Mouse (Mus musculus) mesoderm, embryonic 11.5 days (tissue): ENCODE measurements around the gene Gprc5d.
A peak's percentile ranks its signal among the peaks of the same experiment; 100 is the strongest.

Source experiments
- DNase-seq: peaks from one replicate; pipeline ENCODE4 v3.0.0-alpha.2; 2012; ENCODE audit warnings: low read depth, low spot score

Gene Gprc5d

DNA sequence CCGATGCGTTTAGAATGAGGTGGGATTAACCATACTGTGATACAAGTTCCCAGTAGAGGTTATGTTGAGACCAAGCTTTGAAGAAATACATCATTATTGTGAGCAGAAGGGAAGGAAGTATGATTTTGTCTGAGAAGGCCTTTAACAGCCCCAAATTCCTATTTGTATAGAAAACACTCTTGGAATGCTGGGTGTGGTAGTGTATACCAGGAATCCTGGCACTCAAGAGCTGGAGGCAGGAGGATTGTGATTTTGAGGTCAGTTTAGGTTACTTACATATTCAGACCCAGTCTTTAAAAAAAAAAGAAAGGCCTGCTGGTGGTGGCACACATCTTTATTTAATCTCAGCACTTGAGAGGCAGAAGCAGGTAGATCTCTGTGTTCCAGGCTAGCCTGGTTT, 47.7 kb downstream of the Gprc5d start:
- no peak for DNase-seq

DNA sequence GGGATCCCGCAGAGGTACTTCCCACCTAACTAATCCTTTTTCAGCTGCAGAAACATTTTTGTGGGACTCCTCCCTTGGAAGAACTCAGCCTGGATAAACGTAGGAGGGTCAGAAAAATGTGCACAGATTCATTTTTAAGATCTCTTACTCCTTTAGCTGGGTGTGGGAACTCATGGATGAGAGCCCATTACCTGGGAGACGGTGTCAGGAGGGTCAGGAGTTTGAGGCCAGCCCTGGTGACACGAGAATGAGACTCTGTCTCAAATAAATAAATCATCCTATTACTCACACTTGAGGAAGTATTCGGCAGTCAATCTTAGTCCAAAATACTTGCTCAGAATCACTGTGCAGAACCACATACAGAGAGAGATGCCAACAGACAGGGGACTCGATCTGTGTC, 48.2 kb downstream of the Gprc5d start:
- DNase-seq, result no peak

DNA sequence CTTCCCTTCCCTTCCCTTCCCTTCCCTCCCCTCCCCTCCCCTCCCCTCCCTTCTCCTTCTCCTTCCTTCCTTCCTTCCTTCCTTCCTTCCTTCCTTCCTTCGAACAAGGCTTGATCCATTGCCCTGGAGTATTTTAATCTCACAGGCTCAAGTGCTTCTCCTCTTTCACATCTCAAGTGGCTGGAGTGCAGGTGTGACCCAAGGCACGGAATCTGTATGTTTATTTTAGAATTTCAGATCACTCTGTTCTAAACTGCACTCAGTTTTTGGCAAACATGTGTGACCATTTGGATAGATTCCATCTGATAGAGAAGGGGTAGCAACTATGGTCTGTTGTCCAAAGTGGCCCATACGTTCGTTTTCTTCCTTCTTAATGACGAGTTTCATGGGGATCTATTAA, 49.9 kb downstream of the Gprc5d start:
- DNase-seq, result no peak

DNA sequence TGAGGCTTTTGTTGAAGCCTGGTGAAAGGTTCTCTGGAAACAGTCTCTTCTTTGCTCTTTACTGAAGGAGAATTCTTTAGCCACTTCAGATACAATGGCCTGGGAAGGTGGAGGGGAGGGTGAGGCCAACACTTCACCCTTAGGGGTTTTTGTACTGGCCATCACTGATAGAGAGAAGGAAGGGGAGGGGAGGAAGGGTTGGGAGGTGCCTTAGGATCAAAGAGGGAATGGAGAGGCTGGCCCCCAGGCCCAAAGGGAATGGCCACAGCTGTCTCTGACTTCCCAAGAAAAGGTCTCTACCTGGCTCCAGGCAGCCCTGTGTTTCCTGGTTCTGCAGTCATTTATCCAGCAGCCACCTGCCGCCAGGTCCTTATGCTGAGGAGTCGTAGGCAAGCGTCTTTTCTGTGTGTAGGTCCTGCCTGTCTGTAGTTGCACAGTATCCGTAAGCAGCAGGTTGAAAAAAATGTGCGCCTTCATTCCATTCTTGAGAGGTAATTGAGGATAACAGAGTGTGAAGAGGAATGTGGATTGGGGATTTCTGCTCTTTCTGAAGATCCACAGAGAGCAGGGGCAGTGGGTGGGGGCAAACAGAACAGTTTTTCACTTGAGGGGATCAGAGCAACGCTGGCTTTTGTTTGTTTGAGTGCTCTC, 51.2 kb downstream of the Gprc5d start:
- no peak for DNase-seq

DNA sequence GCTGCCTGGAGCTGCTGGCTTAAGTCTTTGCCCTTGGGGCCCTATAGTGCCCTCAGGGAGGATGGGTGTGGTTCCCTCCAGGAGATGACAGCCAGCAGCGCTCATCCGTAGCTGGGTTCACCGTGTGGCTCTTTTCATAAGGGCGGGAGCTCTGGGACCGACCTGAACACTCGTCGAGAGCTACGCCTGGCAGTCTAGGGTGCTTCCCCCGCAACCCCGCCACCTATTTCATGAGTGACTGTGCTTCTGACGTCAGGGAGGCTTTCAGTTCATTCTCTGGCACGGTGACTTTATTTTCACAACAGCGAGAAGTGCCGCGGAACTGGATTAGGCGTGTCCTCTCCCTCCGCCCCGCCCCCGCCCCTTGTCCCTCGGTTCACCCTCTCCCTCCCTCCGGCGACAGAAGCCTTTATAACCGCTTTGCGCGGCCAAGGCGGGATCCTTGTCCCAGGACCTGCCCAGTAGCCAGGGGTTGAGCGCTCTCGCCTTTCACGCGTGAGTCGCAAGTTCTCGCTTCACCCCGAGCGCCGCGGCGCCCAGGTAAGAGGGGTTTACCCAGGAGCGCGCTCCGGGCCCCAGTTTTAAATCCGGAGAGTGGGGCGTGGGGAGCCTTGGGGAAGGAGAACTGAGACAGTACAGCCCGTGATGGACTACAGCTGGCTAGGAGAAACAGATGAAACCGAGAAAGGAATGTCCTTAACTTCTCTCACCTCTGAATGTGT, 52.7 kb downstream of the Gprc5d start, which contains the start of gene Gprc5a:
Gene Gprc5a (plus strand): TSS at position 416 of the 722 bp plus-strand sequence.
- DNase-seq, result peak; percentile 67

DNA sequence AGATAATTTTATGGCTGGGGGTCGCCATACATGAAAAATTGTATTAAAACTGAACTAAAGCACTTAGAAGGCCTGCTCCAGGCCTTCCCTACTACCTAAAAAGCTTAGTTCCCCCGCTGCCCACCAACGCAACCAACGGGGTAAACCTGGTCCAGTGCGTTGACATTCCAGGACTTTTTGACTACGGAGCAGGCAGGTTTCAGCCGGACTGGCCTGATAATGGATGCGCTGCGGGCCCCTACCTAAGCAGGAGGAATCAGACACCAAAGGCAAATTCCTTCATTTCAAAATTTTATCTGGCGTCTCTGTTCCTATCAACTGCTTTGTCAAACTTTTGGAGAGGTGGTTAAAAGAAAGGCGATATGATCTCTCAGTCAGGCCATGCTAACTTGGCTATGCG, 53.5 kb downstream of the Gprc5d start:
- no peak for DNase-seq

DNA sequence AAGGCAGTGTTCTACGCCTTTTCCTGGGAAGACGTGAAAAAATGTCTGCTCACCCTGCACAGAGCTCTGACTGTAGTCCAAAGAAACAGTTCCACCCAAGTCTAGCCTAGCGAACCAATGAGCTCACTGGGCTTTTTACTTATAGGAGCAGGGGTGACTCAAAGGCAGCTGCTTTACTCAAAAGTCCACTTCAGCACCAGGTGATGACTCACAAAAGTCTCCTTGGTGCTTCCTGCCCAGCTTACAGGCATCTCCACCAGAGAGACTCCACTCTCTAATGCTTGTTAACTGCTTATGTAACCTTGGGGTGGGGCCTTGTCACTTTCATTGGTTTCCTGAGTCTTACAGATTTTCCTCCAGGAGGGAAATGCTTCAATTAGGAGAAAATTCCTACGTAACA, 57.4 kb downstream of the Gprc5d start:
- no peak for DNase-seq
